Mouse (Mus musculus): Measurements from ENCODE around the gene Garnl3. TPM values are rescaled to one million over a fixed set of nuclear protein-coding genes. Genes with fewer than 3 reads are reported as not detected.

Gene Garnl3
- polyA plus RNA-seq, 1 experiment from 2014 or later = 18.5 TPM

GRCm38 (mm10) chr2:33173126-33173525 lies 41.7 kb upstream of the Garnl3 start:
- WGBS = 88% methylated on average over 10 of the region's 10 CpGs
- Histone ChIP-seq H3K4me1 (replicated peaks; ENCODE audit: control insufficient read depth, insufficient read depth, low read length) (peaks cover 3% of the 10 kb centered on the region), H3K4me2 (replicated peaks; ENCODE audit: low read depth, low read length) (no peak overlapping the region), H3K9ac (ENCODE audit: low read depth, low read length) (no peak overlapping the region), H3K36me3 (ENCODE audit: control insufficient read depth, insufficient read depth, low read length) (no peaks in the 10 kb centered on the region), H3K9me3 (ENCODE audit: control insufficient read depth, low read length) (no peaks in the 10 kb centered on the region), H3K27ac (ENCODE audit: low read depth, low read length) (no peak overlapping the region), H3K27me3 (ENCODE audit: control insufficient read depth, insufficient read depth, low read length) (no peaks in the 10 kb centered on the region), H3K4me3 (ENCODE audit: low read depth, low read length) (no peak overlapping the region)
- ATAC-seq (ENCODE audit: low FRiP score) (no peak), DNase-seq (ENCODE audit: low spot score) (no peak)

GRCm38 (mm10) chr2:33170777-33171565 lies 39.5 kb upstream of the Garnl3 start:
- peak overlapping the region; percentile 49; the same call in 1 of the 2 replicates for H3K27ac ChIP-seq (ENCODE audit: low read depth, low read length)
- DNase-seq (ENCODE audit: low spot score) = no peak

GRCm38 (mm10) chr2:33169445-33169844 lies 38.0 kb upstream of the Garnl3 start:
- no peak overlapping the region for H3K4me3 ChIP-seq (ENCODE audit: low read depth, low read length)
- no peak for ATAC-seq (ENCODE audit: low FRiP score)

More at GRCm38 (mm10) chr2:33170777-33171565, 39.5 kb upstream of the Garnl3 start:
- Histone ChIP-seq H3K4me1 (replicated peaks; ENCODE audit: control insufficient read depth, insufficient read depth, low read length) (peaks cover 3% of the 10 kb centered on the region), H3K9me3 (ENCODE audit: control insufficient read depth, low read length) (no peaks in the 10 kb centered on the region), H3K36me3 (ENCODE audit: control insufficient read depth, insufficient read depth, low read length) (no peaks in the 10 kb centered on the region), H3K27me3 (ENCODE audit: control insufficient read depth, insufficient read depth, low read length) (no peaks in the 10 kb centered on the region), H3K9ac (ENCODE audit: low read depth, low read length) (no peak overlapping the region), H3K4me3 (ENCODE audit: low read depth, low read length) (no peak overlapping the region), H3K4me2 (replicated peaks; ENCODE audit: low read depth, low read length) (no peak overlapping the region)
- WGBS = 54% methylated on average over 10 of the region's 10 CpGs
- ATAC-seq (ENCODE audit: low FRiP score) = no peak

GRCm38 (mm10) chr2:33167060-33167459 lies 35.6 kb upstream of the Garnl3 start:
- no peak for ATAC-seq (ENCODE audit: low FRiP score)
- Histone ChIP-seq H3K4me1 (replicated peaks; ENCODE audit: control insufficient read depth, insufficient read depth, low read length) (peaks cover 3% of the 10 kb centered on the region), H3K9me3 (ENCODE audit: control insufficient read depth, low read length) (no peaks in the 10 kb centered on the region), H3K4me2 (replicated peaks; ENCODE audit: low read depth, low read length) (no peak overlapping the region), H3K9ac (ENCODE audit: low read depth, low read length) (no peak overlapping the region), H3K27me3 (ENCODE audit: control insufficient read depth, insufficient read depth, low read length) (no peaks in the 10 kb centered on the region), H3K4me3 (ENCODE audit: low read depth, low read length) (no peak overlapping the region), H3K27ac (ENCODE audit: low read depth, low read length) (no peak overlapping the region), H3K36me3 (ENCODE audit: control insufficient read depth, insufficient read depth, low read length) (no peaks in the 10 kb centered on the region)
- 91% methylated on average over 3 of the region's 3 CpGs for WGBS
- no peak for DNase-seq (ENCODE audit: low spot score)

More at GRCm38 (mm10) chr2:33169445-33169844, 38.0 kb upstream of the Garnl3 start:
- no peaks in the 10 kb centered on the region for H3K9me3 ChIP-seq (ENCODE audit: control insufficient read depth, low read length)
- H3K4me2 ChIP-seq (replicated peaks; ENCODE audit: low read depth, low read length) = no peak overlapping the region
- WGBS = 75% methylated on average over 6 of the region's 6 CpGs
- H3K4me1 ChIP-seq (replicated peaks; ENCODE audit: control insufficient read depth, insufficient read depth, low read length) = peaks cover 3% of the 10 kb centered on the region
- H3K27ac ChIP-seq (ENCODE audit: low read depth, low read length) = no peak overlapping the region
- no peaks in the 10 kb centered on the region for H3K27me3 ChIP-seq (ENCODE audit: control insufficient read depth, insufficient read depth, low read length)
- no peak overlapping the region for H3K9ac ChIP-seq (ENCODE audit: low read depth, low read length)
- no peak for DNase-seq (ENCODE audit: low spot score)
- H3K36me3 ChIP-seq (ENCODE audit: control insufficient read depth, insufficient read depth, low read length) = no peaks in the 10 kb centered on the region

GRCm38 (mm10) chr2:33165710-33166374 lies 34.4 kb upstream of the Garnl3 start:
- no peaks in the 10 kb centered on the region for H3K27me3 ChIP-seq (ENCODE audit: control insufficient read depth, insufficient read depth, low read length)
- DNase-seq (ENCODE audit: low spot score) = no peak
- no peak overlapping the region for H3K9ac ChIP-seq (ENCODE audit: low read depth, low read length)
- no peak overlapping the region for H3K4me2 ChIP-seq (replicated peaks; ENCODE audit: low read depth, low read length)
- 55% methylated on average over 7 of the region's 7 CpGs for WGBS
- H3K9me3 ChIP-seq (ENCODE audit: control insufficient read depth, low read length) = no peaks in the 10 kb centered on the region
- H3K36me3 ChIP-seq (ENCODE audit: control insufficient read depth, insufficient read depth, low read length) = no peaks in the 10 kb centered on the region
- no peak overlapping the region for H3K4me3 ChIP-seq (ENCODE audit: low read depth, low read length)
- no peak for ATAC-seq (ENCODE audit: low FRiP score)
- H3K27ac ChIP-seq (ENCODE audit: low read depth, low read length) = no peak overlapping the region
- no peaks in the 10 kb centered on the region for H3K4me1 ChIP-seq (replicated peaks; ENCODE audit: control insufficient read depth, insufficient read depth, low read length)

- no peak overlapping the region for H3K27ac ChIP-seq (ENCODE audit: low read depth, low read length)
- H3K27me3 ChIP-seq (ENCODE audit: control insufficient read depth, insufficient read depth, low read length) = no peaks in the 10 kb centered on the region
- no peak for ATAC-seq (ENCODE audit: low FRiP score)
- H3K4me2 ChIP-seq (replicated peaks; ENCODE audit: low read depth, low read length) = no peak overlapping the region
- no peaks in the 10 kb centered on the region for H3K4me1 ChIP-seq (replicated peaks; ENCODE audit: control insufficient read depth, insufficient read depth, low read length)
- WGBS = 58% methylated on average over 4 of the region's 4 CpGs
- H3K9ac ChIP-seq (ENCODE audit: low read depth, low read length) = no peak overlapping the region
- H3K4me3 ChIP-seq (ENCODE audit: low read depth, low read length) = no peak overlapping the region
- H3K9me3 ChIP-seq (ENCODE audit: control insufficient read depth, low read length) = no peaks in the 10 kb centered on the region
- DNase-seq (ENCODE audit: low spot score) = no peak
- H3K36me3 ChIP-seq (ENCODE audit: control insufficient read depth, insufficient read depth, low read length) = no peaks in the 10 kb centered on the region
These were observed 33.8 kb upstream of the Garnl3 start for GRCm38 (mm10) chr2:33165229-33165628.

- no peak overlapping the region for H3K4me2 ChIP-seq (replicated peaks; ENCODE audit: low read depth, low read length)
- ATAC-seq (ENCODE audit: low FRiP score) (no peak), DNase-seq (ENCODE audit: low spot score) (no peak)
- 65% methylated on average over 3 of the region's 3 CpGs for WGBS
- H3K27me3 ChIP-seq (ENCODE audit: control insufficient read depth, insufficient read depth, low read length) = no peaks in the 10 kb centered on the region
- H3K9ac ChIP-seq (ENCODE audit: low read depth, low read length) = no peak overlapping the region
- H3K9me3 ChIP-seq (ENCODE audit: control insufficient read depth, low read length) = no peaks in the 10 kb centered on the region
- H3K27ac ChIP-seq (ENCODE audit: low read depth, low read length) = no peak overlapping the region
- H3K4me3 ChIP-seq (ENCODE audit: low read depth, low read length) = no peak overlapping the region
- no peaks in the 10 kb centered on the region for H3K36me3 ChIP-seq (ENCODE audit: control insufficient read depth, insufficient read depth, low read length)
- H3K4me1 ChIP-seq (replicated peaks; ENCODE audit: control insufficient read depth, insufficient read depth, low read length) = no peaks in the 10 kb centered on the region
These were observed 33.2 kb upstream of the Garnl3 start for GRCm38 (mm10) chr2:33164646-33165045.

GRCm38 (mm10) chr2:33162126-33162525 lies 30.7 kb upstream of the Garnl3 start:
- H3K27ac ChIP-seq (ENCODE audit: low read depth, low read length) = no peak overlapping the region
- no peaks in the 10 kb centered on the region for H3K36me3 ChIP-seq (ENCODE audit: control insufficient read depth, insufficient read depth, low read length)
- no peaks in the 10 kb centered on the region for H3K4me1 ChIP-seq (replicated peaks; ENCODE audit: control insufficient read depth, insufficient read depth, low read length)
- H3K9ac ChIP-seq (ENCODE audit: low read depth, low read length) = no peak overlapping the region
- no peaks in the 10 kb centered on the region for H3K27me3 ChIP-seq (ENCODE audit: control insufficient read depth, insufficient read depth, low read length)
- H3K4me2 ChIP-seq (replicated peaks; ENCODE audit: low read depth, low read length) = no peak overlapping the region
- H3K4me3 ChIP-seq (ENCODE audit: low read depth, low read length) = no peak overlapping the region
- 91% methylated on average over 2 of the region's 2 CpGs for WGBS
- no peaks in the 10 kb centered on the region for H3K9me3 ChIP-seq (ENCODE audit: control insufficient read depth, low read length)
- DNase-seq (ENCODE audit: low spot score) = no peak
- no peak for ATAC-seq (ENCODE audit: low FRiP score)

Measured in hindbrain, embryonic 11.5 days (tissue).